Mouse (Mus musculus) stomach, postnatal 0 days (tissue): ENCODE measurements around the gene Strbp.

Experiments used
- CTCF ChIP-seq: IDR thresholded peaks from 2 replicates; pipeline ENCODE4 v1.5.1; 2016; ENCODE audit warnings: antibody characterized with exemption, low read depth, mild to moderate bottlenecking, moderate library complexity
- EP300 ChIP-seq: optimal IDR thresholded peaks from 2 replicates; pipeline ENCODE3; 2016; ENCODE audit warnings: antibody characterized with exemption

- TF ChIP-seq CTCF: no peak
- no peak for TF ChIP-seq EP300
Observed at GRCm38 (mm10) chr2:37572141-37572540, 131.5 kb downstream of the Strbp start.
